Mouse (Mus musculus): ENCODE data around the gene Zfand2b. TPM values are rescaled to one million over a fixed set of nuclear protein-coding genes. Genes with fewer than 3 reads are reported as not detected.
A peak's percentile ranks its signal among the peaks of the same experiment; 100 is the strongest.

The Zfand2b gene
- 10 to 100 TPM; 45.5 to 56.2 (median 50.2) TPM for polyA plus RNA-seq (2017; shearing (Covaris generic))

DNA sequence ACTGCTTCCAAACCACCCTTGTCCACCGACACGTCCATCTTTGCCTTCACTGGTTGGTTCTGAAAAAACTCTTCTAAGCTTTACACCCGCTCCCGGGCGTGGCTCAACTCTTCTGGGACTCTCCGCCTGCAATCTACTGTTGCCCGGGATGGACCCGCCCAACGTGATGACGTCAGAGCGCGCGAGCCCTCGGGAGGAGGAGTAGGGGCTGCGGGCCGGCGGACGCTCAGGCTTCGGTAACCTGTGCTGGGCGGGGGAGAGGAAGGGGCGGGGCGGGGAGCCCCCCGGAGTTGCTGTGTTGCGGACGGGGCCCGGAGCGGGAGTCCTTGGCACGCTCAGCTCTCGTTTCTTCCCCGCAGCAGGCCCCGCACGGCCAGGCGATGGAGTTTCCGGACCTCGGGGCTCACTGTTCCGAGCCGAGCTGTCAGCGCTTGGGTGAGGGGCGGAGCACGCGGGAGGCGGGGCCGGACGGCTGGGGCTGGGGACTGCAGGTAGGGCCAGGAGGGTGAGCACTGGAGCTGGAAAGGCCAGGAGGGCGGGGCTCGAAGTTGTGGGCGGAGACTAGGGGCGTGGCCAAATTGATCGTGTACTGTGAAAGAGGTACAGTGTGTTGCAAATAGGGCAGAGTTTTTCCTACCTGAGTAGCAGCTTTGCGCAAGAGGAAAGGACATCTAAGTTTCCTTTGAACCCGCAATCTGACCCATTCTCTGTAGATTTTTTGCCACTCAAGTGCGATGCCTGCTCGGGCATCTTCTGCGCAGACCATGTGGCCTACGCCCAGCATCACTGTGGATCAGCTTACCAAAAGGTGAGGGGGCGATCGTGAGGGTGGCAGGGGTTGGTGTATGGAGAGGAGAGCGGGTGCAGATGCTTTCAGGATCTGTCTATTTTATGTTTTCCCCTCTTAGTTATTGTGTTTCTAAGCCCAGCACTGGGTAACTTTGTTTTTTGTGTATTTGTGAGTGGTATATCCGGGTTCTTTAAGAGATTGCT is at the start of gene Zfand2b:
TSS of gene Zfand2b (plus strand) at position 175 of the 993 bp plus-strand sequence.
- ATAC-seq, result peak; percentile 91

DNA sequence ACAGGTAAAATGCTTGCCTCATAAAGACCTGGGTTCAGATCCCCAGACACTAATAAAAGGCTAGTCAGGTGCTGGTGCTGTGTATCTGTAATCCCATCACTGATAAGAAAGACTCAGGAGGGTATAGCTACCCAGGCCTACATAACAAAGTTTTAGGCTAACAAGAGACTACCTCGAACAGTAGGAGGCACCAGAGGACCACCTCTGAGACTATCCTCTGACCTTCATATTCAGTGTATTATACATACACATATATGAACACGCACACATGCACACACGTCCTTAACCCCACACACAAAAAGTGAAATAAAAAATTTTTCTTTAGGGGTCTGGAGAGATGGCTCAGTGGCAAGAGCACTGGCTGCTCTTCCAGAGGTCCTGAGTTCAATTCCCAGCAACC is 46.2 kb upstream of the Zfand2b start:
- ATAC-seq, result no peak

DNA sequence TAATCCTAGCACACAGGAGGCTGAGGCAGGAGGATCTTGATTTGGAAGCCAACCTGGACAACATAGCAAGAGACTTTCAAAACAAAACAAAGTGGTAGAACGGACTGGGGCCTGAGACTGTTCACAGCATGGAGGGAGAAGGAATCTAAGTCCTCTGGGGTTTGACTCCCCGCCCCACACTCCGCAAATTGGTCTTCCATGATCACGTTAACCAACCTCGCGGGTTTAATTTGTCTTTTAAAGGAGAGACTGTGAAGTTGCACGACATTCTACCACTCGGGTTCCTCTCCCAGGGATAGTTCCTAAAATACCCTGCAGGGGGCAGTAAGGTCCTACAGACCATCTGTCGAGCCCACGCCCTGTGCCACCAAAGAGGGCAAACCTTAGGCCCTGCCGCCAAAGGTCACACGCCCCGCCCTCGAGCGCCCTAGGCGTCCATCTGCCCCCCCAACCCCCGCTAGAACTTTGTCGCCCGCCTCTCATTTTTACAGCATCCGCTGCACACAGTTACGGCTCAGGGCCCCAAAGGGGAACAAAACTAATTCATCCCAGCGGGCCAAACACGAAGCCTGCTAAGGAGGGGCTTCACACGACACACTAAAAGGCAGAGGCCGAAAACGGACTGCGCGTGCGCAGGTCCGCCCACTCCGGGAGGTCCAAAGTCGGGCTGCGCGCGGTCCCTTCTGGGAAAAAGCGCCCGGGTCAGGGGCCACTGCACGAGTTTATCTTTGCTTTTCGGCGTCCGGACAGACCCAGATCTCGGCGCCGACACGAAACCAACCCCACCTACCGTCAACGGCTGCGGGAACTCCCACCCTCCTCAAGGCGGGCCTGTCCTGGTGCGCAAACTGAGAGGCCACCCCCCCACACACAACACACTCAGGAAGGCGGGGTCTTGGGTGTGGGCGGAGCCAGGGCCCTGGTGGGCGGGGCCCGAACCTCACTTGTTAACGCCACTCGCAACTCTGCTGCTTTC is 43.8 kb upstream of the Zfand2b start, which contains the start of gene Nhej1:
TSS of gene Nhej1 (minus strand) at position 855 of the 976 bp plus-strand sequence.
- peak; percentile 85 for ATAC-seq

DNA sequence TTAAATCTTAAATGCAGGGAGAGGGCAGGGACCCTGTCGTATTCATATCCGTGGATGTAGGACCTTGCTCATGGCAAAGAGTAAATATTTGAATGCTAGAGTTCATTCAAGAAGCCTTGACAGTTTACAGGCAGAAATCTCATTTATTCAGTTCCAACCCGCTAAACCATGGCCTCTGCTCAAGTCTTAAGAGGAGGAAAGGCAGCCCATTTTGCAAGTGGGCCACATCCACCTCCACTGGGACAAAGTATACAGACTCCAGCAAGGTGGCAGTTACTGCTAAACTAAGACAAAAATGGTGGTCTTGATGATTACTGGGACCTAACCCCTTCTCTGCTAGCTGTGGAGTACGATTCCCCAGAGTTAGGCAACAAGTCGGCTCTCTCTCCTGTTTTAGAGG is 43.0 kb upstream of the Zfand2b start:
- no peak for ATAC-seq

DNA sequence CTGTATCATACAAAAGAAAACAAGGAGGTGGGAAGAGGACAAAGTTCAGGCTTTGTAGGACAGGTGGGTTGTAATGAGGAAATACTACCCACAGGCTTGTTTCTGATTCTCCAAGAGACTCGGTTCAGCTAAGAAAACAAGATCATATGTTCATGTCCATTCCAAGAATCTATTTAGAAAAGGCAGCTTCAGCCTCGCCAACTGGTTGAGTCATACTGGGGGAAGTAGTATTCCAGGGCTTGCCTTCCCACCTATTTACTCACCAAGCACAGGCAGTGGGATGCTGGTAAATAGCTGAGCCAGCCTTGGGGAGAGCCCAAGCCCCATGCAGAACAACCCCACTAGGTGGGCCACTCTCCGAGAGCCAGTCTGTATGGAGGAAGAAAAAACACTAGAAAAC is 39.8 kb upstream of the Zfand2b start:
- no peak for ATAC-seq

DNA sequence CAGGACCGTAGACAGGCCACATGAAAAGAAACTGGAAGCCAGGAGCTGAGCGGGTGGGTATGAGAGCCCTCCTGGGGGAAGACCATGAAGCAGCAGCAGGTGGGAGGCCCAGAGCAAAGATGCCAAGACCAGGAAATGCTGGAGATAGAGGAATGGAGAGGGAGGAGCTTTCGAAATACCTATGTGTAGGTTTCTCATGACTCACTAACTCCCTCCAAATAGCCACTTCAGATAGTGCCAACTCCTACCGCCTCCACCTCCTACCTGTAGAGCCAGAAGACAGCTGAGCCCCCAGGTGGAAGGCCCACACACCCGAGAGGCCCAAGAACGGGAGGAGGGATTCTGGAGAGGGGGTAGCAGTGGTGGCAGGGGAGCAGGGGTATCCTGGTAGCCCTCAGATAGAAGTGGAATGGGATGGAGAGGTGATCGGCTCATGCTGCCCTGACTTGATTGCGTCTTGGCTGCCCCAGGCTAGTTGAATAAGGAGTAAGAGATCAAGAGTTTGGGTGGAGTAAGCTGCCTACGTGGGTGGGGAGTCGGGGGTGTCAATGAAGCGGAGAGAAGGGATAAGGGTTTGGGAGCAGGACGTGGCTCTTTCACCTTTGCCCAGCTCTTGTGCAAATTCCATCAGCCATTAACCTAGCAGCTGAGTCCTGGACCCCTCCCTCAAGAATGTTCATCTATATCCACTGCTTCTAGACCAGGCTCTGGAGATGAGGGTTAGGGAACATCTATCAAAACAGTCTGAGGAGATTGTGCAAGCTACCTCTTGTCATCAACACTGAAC is 34.8 kb upstream of the Zfand2b start, which contains the start of gene Slc23a3:
TSS of gene Slc23a3 (minus strand) at position 470 of the 787 bp plus-strand sequence.
- ATAC-seq, result no peak

DNA sequence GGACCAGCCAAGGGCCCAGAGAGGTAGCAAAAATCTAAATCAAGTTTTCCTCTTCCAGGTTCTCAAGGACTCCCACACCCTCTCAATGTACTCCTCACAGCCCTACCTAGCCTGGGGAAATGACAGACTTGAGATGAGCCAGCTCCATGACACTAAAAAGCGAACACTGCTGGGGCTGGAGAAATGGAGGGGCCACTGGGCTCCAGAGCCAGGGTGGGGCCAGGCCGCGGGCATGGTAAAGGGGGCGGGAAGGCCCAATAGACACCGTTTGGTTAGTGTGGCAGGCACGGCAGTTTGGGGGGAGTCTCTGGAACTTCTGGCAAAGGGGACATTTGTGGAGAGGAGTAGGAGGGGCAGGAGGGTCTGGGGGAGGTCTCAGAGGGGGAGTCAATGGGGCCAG is 32.2 kb upstream of the Zfand2b start:
- ATAC-seq, result no peak

DNA sequence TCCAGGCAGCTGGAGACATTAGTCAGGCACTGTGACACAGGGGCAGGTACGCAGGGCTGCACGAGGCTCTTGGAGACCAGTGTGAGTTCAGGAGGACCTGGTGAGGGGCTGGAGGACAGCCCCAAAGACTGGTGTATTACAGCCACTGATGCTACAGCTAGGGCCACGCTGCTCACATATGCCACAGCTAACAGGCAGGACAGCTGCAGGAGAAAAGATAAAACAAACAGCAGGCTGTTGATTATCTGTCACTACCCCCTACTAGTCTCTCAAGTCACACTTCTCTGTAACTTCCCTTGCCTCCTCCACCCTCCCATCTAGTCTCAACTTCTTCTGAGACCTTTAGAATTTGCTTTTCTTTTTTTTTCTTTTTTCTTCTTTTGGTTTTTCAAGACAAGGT is 31.7 kb upstream of the Zfand2b start:
- ATAC-seq, result no peak

DNA sequence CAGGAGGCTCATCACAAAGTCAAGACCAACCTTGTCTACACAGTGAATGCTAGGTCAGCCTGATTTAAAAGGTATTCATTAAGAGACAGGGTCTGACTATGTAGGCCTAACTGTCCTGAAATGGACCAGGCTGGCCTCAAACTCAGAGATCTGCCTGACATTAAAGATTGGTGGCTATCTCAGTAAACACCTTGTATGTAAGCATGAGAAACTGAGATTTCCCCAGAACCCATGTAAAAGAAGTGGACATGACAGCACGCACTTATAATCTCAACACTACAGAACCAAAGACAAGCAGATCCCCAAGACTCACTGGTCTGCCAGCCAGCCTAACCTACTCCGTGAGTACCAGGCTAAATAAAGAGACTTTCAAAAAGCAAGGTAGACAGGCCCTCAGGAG is 30.0 kb upstream of the Zfand2b start:
- no peak for ATAC-seq

DNA sequence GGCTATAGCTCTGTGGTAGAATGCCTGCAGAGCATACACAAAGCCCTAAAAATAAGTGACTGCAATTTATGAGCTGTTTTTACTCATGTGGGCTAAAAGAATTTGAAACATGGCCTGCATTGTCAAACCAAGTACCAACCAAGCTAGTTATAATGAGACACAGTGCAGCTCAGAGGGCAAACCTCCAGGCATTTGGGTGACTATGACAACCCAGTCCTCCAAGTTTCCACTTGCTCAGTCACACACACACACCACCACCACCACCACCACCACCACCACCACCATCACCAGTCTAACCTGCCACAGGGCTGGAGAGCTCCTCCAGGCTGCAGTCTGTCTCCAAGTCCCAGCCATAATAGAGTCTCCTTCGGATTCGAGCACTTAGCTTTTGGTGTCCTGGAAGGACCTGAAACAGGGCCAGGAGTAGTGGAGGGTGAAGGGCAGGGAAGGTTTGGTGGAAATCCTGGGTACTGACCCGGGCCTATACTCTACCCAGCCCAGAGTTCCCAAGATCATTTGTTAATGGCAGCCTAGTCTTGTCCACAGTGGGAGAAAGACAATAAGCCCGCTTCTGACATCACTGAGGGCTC is 27.8 kb upstream of the Zfand2b start:
- ATAC-seq, result no peak

DNA sequence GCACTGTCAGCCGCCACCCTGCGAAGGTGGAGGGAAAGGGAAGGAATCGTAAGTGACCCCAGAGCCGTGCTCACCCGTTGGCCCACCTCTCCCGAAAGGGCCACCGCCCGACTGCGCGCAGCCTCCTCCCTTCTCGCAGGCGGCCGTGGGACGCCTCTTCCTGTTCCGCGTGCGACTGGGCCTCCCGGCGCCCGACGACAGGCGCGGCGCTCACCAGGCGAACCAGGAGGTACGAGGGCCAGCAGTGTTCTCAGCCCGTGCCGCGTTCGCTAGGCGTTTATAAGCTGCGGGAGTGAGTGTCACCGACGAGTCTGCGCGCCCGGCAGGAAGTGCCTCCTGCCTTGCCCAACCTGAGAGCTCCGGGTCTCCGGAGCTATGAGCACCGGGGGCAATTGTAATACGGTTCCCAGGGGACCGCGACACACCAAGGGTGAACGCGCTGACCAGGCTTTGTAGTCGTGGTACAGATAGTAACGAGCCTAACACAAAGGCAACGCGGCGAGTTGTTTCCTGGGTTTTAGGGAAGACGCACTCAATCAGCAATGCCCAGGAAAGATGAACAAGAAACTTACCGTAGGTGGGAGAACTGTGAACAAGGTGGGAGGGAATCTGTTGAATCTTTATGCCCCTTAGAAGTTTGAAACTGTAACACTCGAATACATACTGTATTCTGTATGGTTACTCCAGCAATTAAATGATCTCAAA is 26.8 kb upstream of the Zfand2b start:
- ATAC-seq, result peak; percentile 52

DNA sequence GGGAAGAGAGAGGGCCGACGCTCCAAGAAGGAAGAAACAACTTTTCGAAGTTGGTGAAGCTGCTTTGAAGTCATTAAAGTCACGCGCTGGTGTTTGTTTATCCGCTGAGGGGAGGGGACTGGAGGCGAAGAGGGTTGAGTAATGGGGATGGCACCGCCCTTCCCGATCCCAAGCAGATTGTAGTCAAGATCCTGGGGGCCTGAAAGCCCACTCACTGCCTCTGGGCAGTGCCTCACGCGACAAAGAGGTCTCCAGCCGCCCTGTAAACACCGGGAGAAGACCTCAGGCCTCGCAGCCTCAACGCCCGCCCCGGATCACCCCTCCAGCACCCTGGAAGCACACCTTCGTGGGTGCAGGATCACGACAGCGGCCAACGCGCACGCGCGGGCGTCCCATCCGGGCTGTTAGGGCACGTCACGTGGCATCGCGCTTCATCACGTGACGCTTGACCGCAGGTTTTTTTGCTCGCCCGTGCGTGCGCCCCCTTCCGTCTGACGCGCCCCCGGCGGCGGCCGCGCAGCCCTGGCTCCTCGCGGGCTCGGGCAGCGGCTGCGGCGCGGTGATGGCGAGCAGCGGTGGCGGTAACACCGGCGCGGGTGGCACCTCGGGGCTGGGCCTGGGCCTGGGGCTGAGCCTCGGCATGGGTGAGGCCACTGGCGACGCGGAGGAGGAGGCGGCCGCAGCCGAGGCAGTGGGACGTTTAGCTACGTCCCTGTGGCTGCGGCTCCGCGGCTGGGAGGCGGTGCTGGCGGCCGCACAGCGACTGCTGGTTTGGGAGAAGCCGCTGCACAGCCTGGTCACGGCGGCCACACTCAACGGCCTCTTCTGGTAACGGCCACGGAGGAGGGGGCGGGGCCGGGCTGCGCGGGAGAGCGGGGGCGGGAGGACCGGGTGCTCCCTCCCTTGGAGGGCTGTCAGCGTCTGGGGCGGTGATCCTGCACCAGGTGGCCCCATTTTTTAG is 25.9 kb upstream of the Zfand2b start, which contains the start of the genes Cnppd1 and Retreg2:
TSS of gene Cnppd1 (minus strand) at position 411 of the 961 bp plus-strand sequence.
TSS of gene Retreg2 (plus strand) at position 478 of the 961 bp plus-strand sequence.
- peak; percentile 73 for ATAC-seq

DNA sequence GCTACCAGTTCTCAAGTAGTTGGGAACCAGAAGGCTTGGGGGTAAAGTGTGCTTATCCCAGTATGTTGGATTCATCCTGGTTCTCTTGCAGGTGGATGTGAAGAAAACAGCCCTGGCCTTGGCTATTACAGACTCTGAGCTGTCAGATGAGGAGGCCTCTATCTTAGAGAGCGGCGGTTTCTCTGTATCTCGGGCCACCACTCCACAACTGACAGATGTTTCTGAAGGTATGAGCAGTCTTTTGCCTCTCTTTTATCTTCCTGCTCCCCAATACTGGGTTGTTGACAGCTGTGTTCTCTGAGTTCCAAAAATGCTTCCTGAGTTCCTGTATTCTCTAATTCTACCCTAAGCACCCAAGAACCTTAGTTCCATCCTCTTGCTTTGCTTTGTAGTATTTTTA is 22.9 kb upstream of the Zfand2b start:
- ATAC-seq, result no peak

DNA sequence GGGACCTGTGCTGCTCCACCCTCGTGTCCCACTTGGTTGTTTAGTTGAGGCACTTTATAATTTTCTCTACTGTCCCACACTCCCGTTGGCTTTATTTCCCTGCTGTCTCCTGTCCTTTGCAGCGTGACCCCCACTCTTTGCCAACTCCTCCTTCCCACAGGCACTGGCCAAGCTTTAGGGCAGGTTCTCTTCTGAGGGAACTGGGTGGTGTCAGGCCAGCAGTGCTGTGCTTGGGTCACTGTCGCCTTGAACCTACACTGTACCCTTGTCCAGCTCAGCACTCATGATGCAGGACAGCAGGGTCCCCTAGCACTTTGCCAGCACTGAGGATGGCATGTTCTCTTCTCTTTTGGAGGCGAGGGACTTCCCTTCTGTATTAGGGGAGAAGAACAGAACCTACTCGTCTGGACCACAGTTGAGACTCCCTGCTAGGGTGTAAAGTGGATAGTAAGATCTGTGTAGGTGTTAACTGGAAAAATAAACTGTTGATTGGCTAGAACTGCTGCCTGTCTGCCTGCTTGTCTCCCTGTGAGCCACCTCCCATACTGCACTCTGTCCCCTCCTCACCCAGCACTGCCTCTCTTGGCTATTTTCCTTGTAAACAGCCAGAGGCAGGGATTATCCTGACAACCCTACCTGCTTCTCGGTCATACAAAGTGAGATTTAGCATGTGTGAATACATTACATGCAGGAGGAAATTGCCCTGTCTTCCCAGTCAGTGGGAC is 20.9 kb upstream of the Zfand2b start:
- no peak for ATAC-seq

DNA sequence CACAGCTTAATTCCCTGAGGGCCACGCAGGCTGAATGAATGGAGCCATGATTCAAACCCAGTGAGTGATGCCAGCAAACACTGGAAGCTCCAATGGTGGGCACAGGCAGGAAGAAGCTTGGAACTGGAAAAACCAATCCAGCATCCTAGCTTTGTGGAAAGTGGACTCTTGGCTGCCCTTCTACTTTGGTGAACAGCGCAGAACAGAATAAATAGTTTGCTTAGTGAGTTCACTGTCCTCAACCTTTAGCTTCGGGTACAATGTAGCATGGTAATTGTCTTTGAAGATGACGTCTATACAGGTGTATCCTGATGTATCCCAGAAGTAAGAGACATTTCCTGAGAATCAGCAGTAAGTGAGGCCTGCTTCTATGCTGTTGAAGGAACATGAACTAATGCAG is 19.7 kb upstream of the Zfand2b start:
- no peak for ATAC-seq

DNA sequence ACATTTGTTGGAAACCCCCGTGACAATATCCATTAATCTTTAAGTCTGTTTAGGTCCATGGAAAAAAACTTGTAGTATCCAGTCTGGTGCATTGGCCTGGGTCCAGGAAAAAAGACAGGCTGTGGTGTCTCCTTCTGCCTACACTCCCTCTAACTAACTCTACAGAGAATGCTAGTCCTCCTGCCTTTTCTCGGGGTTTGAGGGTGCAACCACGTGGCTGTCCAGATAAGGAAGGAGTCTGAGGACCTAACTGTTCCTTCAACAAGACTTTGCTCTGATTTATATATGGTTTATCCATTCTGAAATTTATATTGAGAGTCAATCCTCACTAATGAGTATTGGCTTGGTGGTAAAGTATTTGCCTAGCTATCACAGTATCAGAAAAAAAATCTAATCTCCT is 12.6 kb upstream of the Zfand2b start:
- ATAC-seq, result no peak

DNA sequence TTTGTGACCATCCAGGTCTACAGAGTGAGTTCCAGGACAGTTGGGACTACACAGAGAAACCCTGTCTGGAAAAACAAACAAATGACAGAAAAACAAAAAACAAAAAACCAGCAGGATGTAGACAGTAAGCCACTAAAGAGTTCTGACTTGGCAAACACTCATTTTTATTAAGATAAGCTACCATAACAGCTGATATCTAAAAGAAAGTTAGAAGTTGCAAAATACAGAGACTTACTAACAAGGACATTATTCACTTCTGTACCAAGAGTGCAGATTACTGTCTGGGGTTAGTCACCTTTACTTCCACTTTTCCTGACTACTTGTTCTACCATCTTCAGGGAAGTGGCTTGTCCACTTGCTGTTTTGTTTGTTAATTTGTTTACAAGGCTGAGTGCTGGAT is 9.5 kb upstream of the Zfand2b start:
- no peak for ATAC-seq

DNA sequence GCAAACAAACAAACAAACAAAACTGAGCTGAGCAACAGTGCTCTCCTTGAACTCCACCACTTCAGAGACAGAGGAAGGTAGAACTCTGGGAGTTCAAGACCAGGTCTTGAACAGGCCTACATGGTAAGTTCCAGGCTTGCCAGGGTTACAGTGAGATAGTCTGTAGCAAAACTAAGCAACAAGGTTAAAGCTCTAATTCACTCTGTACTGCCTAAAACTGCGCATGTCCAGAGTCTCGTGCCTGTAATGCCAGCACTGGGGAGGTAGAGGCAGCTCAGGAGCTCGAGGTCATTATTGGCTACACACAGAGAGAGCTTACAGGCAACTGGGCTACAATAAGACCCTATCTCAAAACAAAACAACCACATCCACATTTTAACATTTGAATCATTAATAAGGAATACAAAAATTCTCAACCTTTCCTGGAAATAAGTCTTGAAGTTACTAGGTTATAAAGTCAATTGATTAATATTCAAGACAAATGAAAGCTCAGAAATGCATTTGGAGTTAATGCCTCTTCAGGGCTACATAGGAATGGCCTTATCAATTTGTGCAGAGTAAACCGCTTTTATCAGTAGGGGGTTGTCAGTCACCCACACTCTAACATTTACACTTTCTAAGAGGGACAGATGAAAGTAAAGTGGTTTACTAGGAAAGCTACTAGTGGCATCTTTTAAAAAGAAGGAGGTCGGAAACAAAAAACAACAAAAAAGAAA is 8.7 kb upstream of the Zfand2b start:
- no peak for ATAC-seq
